Mouse (Mus musculus): ENCODE results near the gene Rfc2.

Gene Rfc2

GRCm38 (mm10) chr5:134609916-134610643 lies 28.9 kb downstream of the Rfc2 start:
- no peak for DNase-seq (ENCODE audit: low spot score in 2 of 2)

- DNase-seq (ENCODE audit: low spot score in 2 of 2), result no peak
Measured at GRCm38 (mm10) chr5:134611810-134612521, 30.8 kb downstream of the Rfc2 start.

- no peak for DNase-seq (ENCODE audit: low spot score in 2 of 2)
Measured at GRCm38 (mm10) chr5:134613727-134614126, 32.6 kb downstream of the Rfc2 start.

DNA sequence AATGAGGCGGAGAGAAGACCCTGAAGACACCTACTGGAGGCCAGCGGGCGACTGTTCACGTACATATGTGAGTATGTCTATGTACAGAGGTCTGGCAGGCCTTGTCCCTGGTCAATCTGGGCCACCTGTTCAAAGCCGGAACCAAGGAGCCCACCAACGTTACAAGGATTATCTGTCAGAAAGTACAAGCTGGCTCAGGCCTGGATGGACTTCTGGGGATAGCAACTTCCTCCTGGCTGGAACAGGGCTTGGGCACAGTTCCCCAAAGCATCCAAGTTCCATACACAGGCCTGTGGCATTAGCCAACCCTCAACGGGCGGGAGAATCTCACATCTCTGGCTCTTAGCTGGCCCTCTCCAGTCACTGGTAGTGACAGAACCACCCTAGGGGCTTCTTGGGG lies 33.1 kb downstream of the Rfc2 start:
- DNase-seq (ENCODE audit: low spot score in 2 of 2), result no peak

DNA sequence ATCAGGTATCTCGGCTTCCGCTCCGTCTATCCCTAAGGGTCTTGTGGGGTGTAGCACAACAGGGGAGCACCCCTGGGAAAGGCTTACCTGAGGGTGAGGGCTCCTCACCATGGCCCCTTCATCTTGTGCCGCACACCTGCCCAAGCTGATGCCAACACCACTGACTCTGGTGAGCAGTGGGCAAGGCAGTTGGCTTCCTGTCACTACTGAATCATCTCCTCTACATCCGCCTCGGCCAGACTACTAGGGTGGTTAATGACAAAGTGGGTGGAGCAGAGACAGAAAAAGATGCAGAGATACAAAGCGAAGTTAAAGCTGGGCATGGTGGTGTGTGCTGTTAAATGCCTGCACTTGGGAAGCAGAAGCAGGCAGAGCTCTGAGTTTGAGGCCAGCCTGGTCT lies 33.6 kb downstream of the Rfc2 start, which contains the start of gene Lat2:
Gene Lat2 (minus strand): TSS at position 224 of the 400 bp plus-strand sequence.
- DNase-seq (ENCODE audit: low spot score in 2 of 2), result no peak

DNA sequence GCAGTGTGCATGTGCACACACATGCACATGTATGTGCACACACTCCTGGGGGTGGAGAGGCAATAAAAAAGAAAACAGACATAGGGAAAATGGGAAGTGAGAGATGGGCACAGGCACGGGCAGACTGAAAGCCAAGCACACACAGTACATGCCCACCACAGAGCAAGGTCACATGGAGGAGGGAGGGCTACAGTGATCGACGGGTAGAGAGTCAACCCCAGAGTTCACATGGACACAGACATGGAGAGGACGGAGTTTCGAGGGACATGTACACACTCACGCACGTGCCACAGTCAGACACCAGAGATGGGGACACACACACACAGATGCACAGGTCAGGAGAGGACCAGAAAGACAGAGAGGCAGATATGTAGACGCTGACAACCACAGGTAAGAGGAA lies 34.2 kb downstream of the Rfc2 start:
- DNase-seq (ENCODE audit: low spot score in 2 of 2), result no peak

GRCm38 (mm10) chr5:134615780-134616179 lies 34.6 kb downstream of the Rfc2 start:
- DNase-seq (ENCODE audit: low spot score in 2 of 2), result no peak

DNA sequence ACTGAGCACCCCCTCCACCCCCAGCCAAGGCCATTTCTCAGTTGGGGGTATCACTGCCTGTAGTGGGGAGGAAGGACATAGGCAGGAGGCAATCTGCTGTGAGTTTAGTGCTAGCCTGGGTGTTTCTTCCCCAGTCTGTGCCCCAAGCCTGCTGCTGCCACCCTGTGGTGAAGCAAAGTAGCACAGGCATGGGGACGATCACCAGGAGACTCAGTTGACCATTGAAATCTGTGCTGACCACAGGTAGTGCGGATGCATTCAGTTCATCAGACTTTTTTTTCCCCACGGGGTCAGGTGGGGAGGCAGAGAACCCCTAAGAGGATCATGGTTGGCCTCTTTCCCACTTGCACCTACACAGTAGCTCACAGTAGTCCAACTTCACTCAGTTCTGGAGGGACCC lies 35.9 kb downstream of the Rfc2 start:
- peak in 1 of 2 experiments; percentile 72 for DNase-seq (ENCODE audit: low spot score in 2 of 2)

DNA sequence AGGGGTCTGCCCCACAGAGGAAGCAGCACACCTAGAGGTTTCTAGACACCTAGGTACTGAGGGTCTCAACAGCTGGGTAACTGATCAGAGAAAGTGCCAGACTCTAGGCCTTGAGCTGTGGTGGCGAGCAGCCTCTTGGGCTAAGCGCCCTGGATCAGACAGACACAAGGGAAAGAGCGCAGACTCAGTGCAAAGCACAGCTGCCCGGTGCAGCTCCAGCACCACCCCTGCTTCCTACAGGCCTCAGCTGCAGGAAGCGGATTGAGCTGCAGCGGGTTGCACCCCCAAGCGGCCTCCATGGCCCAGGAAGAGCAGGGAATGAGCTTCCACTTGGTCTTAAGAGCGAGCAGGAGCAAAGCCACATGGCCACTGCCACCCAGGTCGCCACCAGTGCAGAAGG lies 39.3 kb downstream of the Rfc2 start:
- DNase-seq (ENCODE audit: low spot score in 2 of 2), result no peak

- DNase-seq (ENCODE audit: low spot score in 2 of 2), result no peak
Measured at GRCm38 (mm10) chr5:134621099-134621640, 40.0 kb downstream of the Rfc2 start.

GRCm38 (mm10) chr5:134622069-134622468 lies 40.9 kb downstream of the Rfc2 start:
- peak; percentile 75 to 78 for DNase-seq (ENCODE audit: low spot score in 2 of 2)

DNA sequence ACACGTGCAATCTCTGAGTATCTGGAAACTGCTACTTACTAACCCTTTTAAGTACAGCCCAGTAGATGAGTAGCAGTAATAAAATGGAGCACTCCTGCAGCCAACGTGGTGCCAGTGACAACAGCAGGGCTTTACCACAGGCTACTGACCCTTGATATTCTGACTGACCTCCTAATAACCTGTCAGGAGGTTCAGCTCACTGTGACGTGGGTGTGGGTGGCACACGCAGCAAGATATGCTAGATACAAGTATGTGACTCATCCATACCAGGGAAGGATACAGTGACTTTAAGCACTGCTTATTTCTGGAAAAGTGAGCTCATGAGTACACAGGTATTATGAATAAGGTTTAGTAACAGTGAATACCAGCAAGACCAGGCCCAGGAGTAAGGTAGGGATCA lies 48.3 kb downstream of the Rfc2 start:
- no peak for DNase-seq (ENCODE audit: low spot score in 2 of 2)

- DNase-seq (ENCODE audit: low spot score in 2 of 2), result no peak
Measured at GRCm38 (mm10) chr5:134630835-134631234, 49.7 kb downstream of the Rfc2 start.

- no peak for DNase-seq (ENCODE audit: low spot score in 2 of 2)
Measured at GRCm38 (mm10) chr5:134632841-134633240, 51.7 kb downstream of the Rfc2 start.

DNA sequence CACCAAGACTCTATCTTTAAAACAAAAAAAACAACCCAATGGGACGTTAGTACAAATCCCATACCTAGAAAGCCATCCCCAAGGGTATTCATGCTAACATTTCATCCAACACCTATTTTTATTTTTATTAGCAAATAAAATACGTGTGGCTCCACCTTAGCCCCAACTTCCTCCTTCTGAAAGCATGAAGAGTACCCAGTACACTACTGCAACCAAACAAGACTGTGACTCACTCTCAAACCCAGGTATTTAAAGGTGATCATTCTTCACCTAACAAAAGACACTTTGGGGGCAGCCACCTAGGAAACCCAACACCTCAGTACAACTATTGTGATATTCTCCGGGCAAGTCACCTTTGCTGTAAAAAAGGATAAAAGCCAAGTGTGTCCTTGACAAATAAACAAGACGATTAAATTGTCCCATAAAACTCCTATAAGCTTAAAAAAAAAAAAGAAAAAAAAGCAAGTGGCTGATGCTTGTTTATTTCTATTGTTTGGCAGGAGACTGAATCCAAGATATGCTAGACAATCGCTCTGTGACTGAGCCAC lies 56.7 kb downstream of the Rfc2 start:
- DNase-seq (ENCODE audit: low spot score in 2 of 2), result no peak

GRCm38 (mm10) chr5:134638461-134639268 lies 57.5 kb downstream of the Rfc2 start:
- no peak for DNase-seq (ENCODE audit: low spot score in 2 of 2)

- DNase-seq (ENCODE audit: low spot score in 2 of 2), result peak; percentile 97 to 98
Measured at GRCm38 (mm10) chr5:134639269-134639682, 58.1 kb downstream of the Rfc2 start, which contains the start of gene Eif4h. Eif4h (minus strand) TSS chr5:134639490.

- no peak for DNase-seq (ENCODE audit: low spot score in 2 of 2)
Measured at GRCm38 (mm10) chr5:134640371-134640770, 59.2 kb downstream of the Rfc2 start.

DNA sequence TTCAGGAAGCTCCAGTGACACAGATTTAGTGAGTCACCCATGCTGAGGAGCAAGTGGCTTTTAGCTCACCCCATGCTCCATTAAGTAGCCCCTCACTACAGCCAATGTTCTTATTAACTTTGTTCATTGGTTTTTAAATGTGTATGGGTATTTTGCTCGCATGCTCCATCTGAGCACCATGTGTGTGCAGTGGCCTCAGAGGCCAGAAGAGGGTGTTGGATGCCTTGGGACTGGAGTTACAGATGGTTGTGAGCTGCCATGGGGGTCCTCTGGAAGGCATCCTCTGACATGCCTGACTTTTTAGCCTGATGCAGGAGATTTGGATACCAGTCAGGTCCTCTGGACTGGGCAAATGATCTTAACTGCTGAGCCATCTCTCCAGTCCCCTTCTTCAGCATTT lies 63.0 kb downstream of the Rfc2 start:
- no peak for DNase-seq (ENCODE audit: low spot score in 2 of 2)

DNA sequence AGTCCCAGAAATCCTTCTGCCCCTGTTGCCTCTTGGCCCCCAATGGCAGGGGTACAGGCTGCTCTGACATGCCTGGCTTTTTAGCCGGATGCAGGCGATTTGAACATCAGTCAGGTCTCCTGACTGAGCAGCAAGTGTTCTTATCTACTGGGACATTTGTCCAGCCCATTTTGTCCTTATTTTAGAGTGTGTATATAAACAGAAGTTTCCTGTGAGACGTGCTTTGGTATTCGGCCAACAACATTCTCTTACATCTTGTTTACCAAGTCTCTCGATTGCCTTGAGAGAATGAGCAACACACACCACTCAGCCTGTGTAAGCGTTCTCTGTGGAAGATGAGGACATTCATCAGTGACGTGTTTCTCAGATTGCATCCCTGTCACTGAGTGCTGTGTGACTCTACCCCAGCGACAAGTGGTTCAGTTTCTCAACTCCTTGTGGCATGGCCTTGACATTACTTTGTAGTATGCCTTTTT lies 63.5 kb downstream of the Rfc2 start:
- no peak for DNase-seq (ENCODE audit: low spot score in 2 of 2)

DNA sequence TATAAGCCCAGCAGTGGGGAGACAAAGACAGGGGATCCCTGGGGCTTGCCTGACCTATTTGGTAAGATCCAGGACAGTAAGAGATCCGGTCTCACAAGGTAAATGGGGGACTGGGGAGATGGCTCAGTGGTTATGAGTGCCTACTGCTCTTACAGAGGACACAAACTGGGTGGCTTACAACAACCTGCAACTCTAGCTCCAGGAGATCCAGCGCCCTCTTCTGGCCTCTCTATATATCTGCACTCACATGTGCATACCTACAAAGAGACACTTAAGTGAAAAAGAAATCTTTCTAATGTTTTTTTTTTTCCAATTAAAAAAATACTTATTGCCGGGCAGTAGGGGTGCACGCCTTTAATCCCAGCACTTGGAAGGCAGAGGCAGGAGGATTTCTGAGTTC lies 65.3 kb downstream of the Rfc2 start:
- no peak for DNase-seq (ENCODE audit: low spot score in 2 of 2)

DNA sequence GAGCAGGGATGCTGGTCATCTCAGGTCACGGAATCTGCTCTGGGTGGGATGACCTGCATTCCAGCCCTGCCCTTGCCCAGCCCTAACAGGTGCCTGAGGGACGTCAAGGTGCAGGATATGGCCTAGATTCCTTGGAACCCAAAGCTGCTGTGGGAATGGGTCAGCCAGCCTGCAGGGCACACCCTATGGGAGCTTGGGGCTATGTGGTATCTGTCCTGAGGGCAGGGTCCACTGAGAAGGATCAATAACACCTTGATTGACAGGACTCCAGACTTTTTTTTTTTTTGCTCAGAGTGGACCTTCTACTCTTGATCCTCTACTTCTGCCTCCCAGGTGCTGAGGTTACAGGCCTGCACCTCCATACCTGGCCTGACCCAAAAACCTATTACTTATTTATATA lies 66.2 kb downstream of the Rfc2 start:
- DNase-seq (ENCODE audit: low spot score in 2 of 2), result no peak

Measured in right cerebral cortex, postnatal 10 days (tissue).